Comparison of ENCODE assay signal across 8 mouse cellular contexts in the genomic region with DNA sequence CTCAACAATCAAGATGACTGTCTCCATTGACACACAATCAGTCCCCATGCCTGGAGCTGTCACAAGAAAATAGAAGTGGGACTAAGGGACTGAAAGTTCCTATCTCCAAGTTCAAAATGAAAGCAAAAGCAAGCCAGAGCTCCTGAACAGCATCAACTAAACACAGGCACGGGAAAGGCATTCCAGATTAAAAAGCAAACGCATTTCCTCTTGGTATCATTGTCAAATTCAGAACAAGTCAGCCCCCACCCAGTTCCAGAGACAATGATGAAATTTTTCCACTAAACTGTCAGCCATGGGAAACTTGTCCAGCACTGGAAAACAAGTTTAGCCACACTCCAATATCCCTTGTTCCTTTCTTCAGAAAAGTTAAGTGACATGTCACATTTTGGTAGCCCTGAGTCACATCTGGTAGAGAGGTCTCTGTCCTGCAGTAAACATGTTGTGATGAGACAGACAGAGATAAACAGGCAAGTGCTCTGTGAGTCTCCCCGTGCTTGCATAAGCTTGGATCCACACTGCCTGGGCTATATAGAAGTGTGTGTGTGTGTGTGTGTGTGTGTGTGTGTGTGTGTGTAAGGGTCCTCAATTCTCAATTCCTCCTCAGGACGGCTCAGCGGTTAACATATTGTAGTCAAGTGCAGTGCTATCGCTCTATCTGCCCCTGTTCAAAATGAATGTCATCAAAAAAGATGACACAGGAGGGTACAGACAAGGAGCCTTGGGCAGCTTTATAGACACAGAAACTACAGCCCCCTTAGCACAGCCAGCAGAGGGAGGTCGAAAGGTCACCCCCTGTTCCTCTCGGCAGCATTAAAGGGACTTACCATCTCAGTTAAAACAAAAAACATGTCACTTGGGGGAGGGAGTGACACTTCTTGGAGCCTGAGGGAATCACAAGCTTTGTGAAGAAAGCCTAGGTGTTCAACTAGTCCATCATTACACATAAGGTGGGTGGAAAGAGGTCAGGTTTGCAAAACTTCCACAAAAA. TPM values are rescaled to one million over a fixed set of nuclear protein-coding genes. Genes with fewer than 3 reads are reported as not detected.
DNase-seq lines count a peak whose midpoint lies in the region; ATAC-seq and TF ChIP-seq lines count a peak whose summit lies in the region.

No protein-coding gene starts in this region.

- H3K9ac ChIP-seq in embryonic facial prominence, embryonic 15.5 days = no peak overlapping the region
- peak overlapping the region; percentile 86; the same call in 1 of the 2 replicates for H3K9ac ChIP-seq in hindbrain, embryonic 15.5 days

- no peaks in the 10 kb centered on the region for H3K36me3 ChIP-seq in embryonic facial prominence, embryonic 15.5 days
- no peaks in the 10 kb centered on the region for H3K36me3 ChIP-seq in hindbrain, embryonic 15.5 days

- H3K27me3 ChIP-seq in embryonic facial prominence, embryonic 15.5 days = no peaks in the 10 kb centered on the region
- no peaks in the 10 kb centered on the region for H3K27me3 ChIP-seq in hindbrain, embryonic 15.5 days

- no peaks in the 10 kb centered on the region for H3K9me3 ChIP-seq in embryonic facial prominence, embryonic 15.5 days (replicated peaks)
- no peaks in the 10 kb centered on the region for H3K9me3 ChIP-seq in hindbrain, embryonic 15.5 days

- ATAC-seq in embryonic facial prominence, embryonic 15.5 days (ENCODE audit: insufficient number of reproducible peaks, low FRiP score, low TSS enrichment, low read depth) = no peak
- no peak for ATAC-seq in hindbrain, embryonic 15.5 days (ENCODE audit: low FRiP score, low read depth)
- ATAC-seq in megakaryocyte progenitor cell, adult 5-6 weeks (replicated peaks; ENCODE audit: poor library complexity) = peak; percentile 10; the same call in 1 of the 2 replicates

- H3K4me3 ChIP-seq in layer of hippocampus, adult 2 months = peak overlapping the region; percentile 83
- H3K4me3 ChIP-seq in embryonic facial prominence, embryonic 15.5 days (replicated peaks) = peak overlapping the region; percentile 78; the same call in 1 of the 2 replicates
- H3K4me3 ChIP-seq in hindbrain, embryonic 15.5 days = peak overlapping the region; percentile 78

- peaks cover 63% of the 10 kb centered on the region for H3K4me1 ChIP-seq in embryonic facial prominence, embryonic 15.5 days
- peaks cover 77% of the 10 kb centered on the region for H3K4me1 ChIP-seq in hindbrain, embryonic 15.5 days (replicated peaks)

- 49% methylated on average over 8 of the region's 8 CpGs for WGBS in embryonic facial prominence, embryonic 15.5 days
- 33% methylated on average over 8 of the region's 8 CpGs for WGBS in hindbrain, embryonic 15.5 days

- no peak for DNase-seq in layer of hippocampus, adult 2 months (ENCODE audit: low spot score in 2 of 2)
- no peak for DNase-seq in layer of hippocampus, adult 9-11 months
- DNase-seq in layer of hippocampus, postnatal 25 days (ENCODE audit: extremely low spot score in 1 of 2, low spot score in 1 of 2) = no peak
- DNase-seq in adrenal gland, adult 8-10 months = no peak
- DNase-seq in frontal cortex, postnatal 25 days (ENCODE audit: low spot score in 2 of 2) = no peak

- H3K4me2 ChIP-seq in embryonic facial prominence, embryonic 15.5 days (replicated peaks) = peak overlapping the region; percentile 93
- H3K4me2 ChIP-seq in hindbrain, embryonic 15.5 days = peak overlapping the region; percentile 80

- no peak for TF ChIP-seq CTCF in layer of hippocampus, adult 2 months (conservative IDR thresholded peaks at IDR 0.05)

- peak overlapping the region; percentile 97 for H3K27ac ChIP-seq in layer of hippocampus, adult 2 months
- peak overlapping the region; percentile 25; the same call in 1 of the 2 replicates for H3K27ac ChIP-seq in embryonic facial prominence, embryonic 15.5 days (replicated peaks)
- H3K27ac ChIP-seq in hindbrain, embryonic 15.5 days (replicated peaks) = no peak overlapping the region; the same call in 1 of the 2 replicates

RNA-seq across cellular contexts. Expression of gene Tmcc2, which starts 2.0 kb away (rescaled TPM):
- 100 to 1,000 TPM; 242 to 256 TPM for total RNA-seq in layer of hippocampus, adult 2 months (2021)
- 9.8 and 10.7 TPM in 2 replicates for polyA plus RNA-seq in embryonic facial prominence, embryonic 15.5 days (2015; fragmentation: Nextera tagmentation; extraction: Ambion mirVana)
- 38.1 and 41.4 TPM in 2 replicates for polyA plus RNA-seq in hindbrain, embryonic 15.5 days (2015; fragmentation: Nextera tagmentation; extraction: Ambion mirVana)
- total RNA-seq in megakaryocyte progenitor cell, adult 5-6 weeks (2015) = 2.9 and 6.1 TPM in 2 replicates
- 5.5 and 6.0 TPM in 2 replicates for total RNA-seq in megakaryocyte progenitor cell, adult 5-6 weeks (2017)
- total RNA-seq in layer of hippocampus, postnatal 25 days (2021) = 100 to 1,000 TPM; 232 to 246 TPM
- total RNA-seq in adrenal gland, adult 8-10 months (2022) = 10 to 100 TPM; 10.3 to 13.9 (median 12.1) TPM

RNA-seq across cellular contexts. Expression of gene Dstyk, which starts 28.2 kb away (rescaled TPM):
- 10 to 100 TPM; 49.0 to 50.2 TPM for total RNA-seq in layer of hippocampus, adult 2 months (2021)
- 15.6 and 18.0 TPM in 2 replicates for polyA plus RNA-seq in embryonic facial prominence, embryonic 15.5 days (2015; fragmentation: Nextera tagmentation; extraction: Ambion mirVana)
- polyA plus RNA-seq in hindbrain, embryonic 15.5 days (2015; fragmentation: Nextera tagmentation; extraction: Ambion mirVana) = 8.6 and 9.9 TPM in 2 replicates
- 14.2 and 20.1 TPM in 2 replicates for total RNA-seq in megakaryocyte progenitor cell, adult 5-6 weeks (2015)
- total RNA-seq in megakaryocyte progenitor cell, adult 5-6 weeks (2017) = 16.0 and 22.3 TPM in 2 replicates
- 10 to 100 TPM; 47.4 to 49.5 TPM for total RNA-seq in layer of hippocampus, postnatal 25 days (2021)
- 10 to 100 TPM; 24.4 to 39.9 (median 31.1) TPM for total RNA-seq in adrenal gland, adult 8-10 months (2022)

Comparison
In these comparisons a context has a peak if more than half of its experiments do, and no peak if none do; other contexts are left out.
1. RNA of gene Tmcc2, which starts 2.0 kb away (total RNA-seq): 242 to 256 TPM in layer of hippocampus, adult 2 months and 232 to 246 TPM in layer of hippocampus, postnatal 25 days; 10.3 to 13.9 TPM in adrenal gland, adult 8-10 months and 2.9 to 6.1 TPM in megakaryocyte progenitor cell, adult 5-6 weeks; every median in the first group is over 10 times any median in the second.
2. Peak in every context shown above with its lines, with median percentiles within 50 percentile points of each other: H3K4me3 ChIP-seq.